In genomic region chr10:117432871-117433546, GRCm38 (mm10) we compare ENCODE assay signal across 8 mouse cellular contexts. TPM values are rescaled to one million over a fixed set of nuclear protein-coding genes. Genes with fewer than 3 reads are reported as not detected.
DNase-seq lines count a peak whose midpoint lies in the region; ATAC-seq lines count a peak whose summit lies in the region.

No protein-coding gene starts in this region.

- intact Hi-C loops in heart, postnatal 36 days (cut with DNase I), result loop anchor here (10.0 kb wide), 1 partner anchor 208 kb away; the partner anchor contains the start of gene Yeats4

- DNase-seq in heart, postnatal 36 days, result no peak
- DNase-seq in neural tube, embryonic 10.5 days (ENCODE audit: extremely low spot score, low spot score), result no peak
- peak; percentile 69 for DNase-seq in induced T-regulatory cell, adult 2 months (ENCODE audit: low read depth)
- DNase-seq in spleen, postnatal 36 days (ENCODE audit: low spot score in 2 of 2), result peak; percentile 72 to 76
- no peak for DNase-seq in adrenal gland, adult 8-10 months
- no peak for DNase-seq in testis, postnatal 14 days (ENCODE audit: low spot score)

- 90% methylated on average over 7 of the region's 7 CpGs for WGBS in heart, embryonic 12.5 days
- WGBS in neural tube, embryonic 13.5 days, result 94% methylated on average over 7 of the region's 7 CpGs

- ATAC-seq in heart, embryonic 12.5 days (ENCODE audit: insufficient number of reproducible peaks, low FRiP score), result no peak
- no peak for ATAC-seq in neural tube, embryonic 13.5 days (ENCODE audit: low read depth)

- H3K36me3 ChIP-seq in heart, embryonic 12.5 days, result no peaks in the 10 kb centered on the region
- no peaks in the 10 kb centered on the region for H3K36me3 ChIP-seq in neural tube, embryonic 13.5 days

- H3K4me2 ChIP-seq in heart, embryonic 12.5 days, result peak overlapping the region; percentile 60
- H3K4me2 ChIP-seq in neural tube, embryonic 13.5 days, result peak overlapping the region; percentile 46

- no peak overlapping the region for H3K9ac ChIP-seq in heart, embryonic 12.5 days
- no peak overlapping the region for H3K9ac ChIP-seq in neural tube, embryonic 13.5 days

- no peaks in the 10 kb centered on the region for H3K9me3 ChIP-seq in heart, embryonic 12.5 days (replicated peaks)
- H3K9me3 ChIP-seq in neural tube, embryonic 13.5 days, result no peaks in the 10 kb centered on the region

- no peak overlapping the region for H3K27ac ChIP-seq in heart, embryonic 12.5 days (ENCODE audit: poor library complexity, severe bottlenecking)
- no peak overlapping the region for H3K27ac ChIP-seq in neural tube, embryonic 13.5 days (replicated peaks)

- H3K4me3 ChIP-seq in heart, embryonic 12.5 days, result no peak overlapping the region
- no peak overlapping the region for H3K4me3 ChIP-seq in neural tube, embryonic 13.5 days

- peaks cover 4% of the 10 kb centered on the region; the same call in 1 of the 2 replicates for H3K4me1 ChIP-seq in heart, embryonic 12.5 days (replicated peaks)
- H3K4me1 ChIP-seq in neural tube, embryonic 13.5 days (replicated peaks), result peaks cover 23% of the 10 kb centered on the region

- 0 out of 2 replicates have a peak, but pooled peaks cover 10% of the 10 kb centered on the region for H3K27me3 ChIP-seq in heart, embryonic 12.5 days (replicated peaks)
- peaks cover 9% of the 10 kb centered on the region for H3K27me3 ChIP-seq in neural tube, embryonic 13.5 days

RNA-seq across cellular contexts. Expression of gene Cpsf6, which starts 53.2 kb away (rescaled TPM):
- polyA plus RNA-seq in heart, embryonic 12.5 days (2016; fragmentation: Nextera tagmentation; extraction: Ambion mirVana), result 120 TPM in 2 replicates
- total RNA-seq in heart, postnatal 36 days (2021), result 10 to 100 TPM; 30.0 to 33.7 TPM
- polyA plus RNA-seq in neural tube, embryonic 13.5 days (2015; fragmentation: Nextera tagmentation; extraction: Ambion mirVana), result 144 and 167 TPM in 2 replicates
- total RNA-seq in adrenal gland, adult 8-10 months (2022), result 10 to 100 TPM; 62.6 to 94.5 (median 80.2) TPM

Comparison
In these comparisons a context has a peak if more than half of its experiments do, and no peak if none do; other contexts are left out.
1. DNase-seq: peak in induced T-regulatory cell, adult 2 months (single experiment) and spleen, postnatal 36 days (2 of 2); none in heart, postnatal 36 days (0 of 2), neural tube, embryonic 10.5 days (single experiment), adrenal gland, adult 8-10 months (single experiment) and testis, postnatal 14 days (single experiment).